Mouse (Mus musculus) 3134 (cell line): ENCODE measurements around the gene Scimp.
"Not testable (repeated sequence)": the region's sequence is repeated elsewhere in the genome, so short reads cannot be mapped to it uniquely, and the experiment has no call there.

Source experiments
- DNase-seq: peaks from one replicate; pipeline ENCODE4 v3.0.0-alpha.2; 2011; ENCODE audit warnings: low spot score; ENCODE audit not compliant: insufficient read length; ENCODE audit errors: extremely low read depth

Gene Scimp

GRCm38 (mm10) chr11:70776830-70777571, 35.4 kb downstream of the Scimp start:
- DNase-seq, result peak; percentile 56

- no peak for DNase-seq
These were observed 41.6 kb downstream of the Scimp start for GRCm38 (mm10) chr11:70770804-70771203.

- DNase-seq, result peak; percentile 38
These were observed 46.5 kb downstream of the Scimp start for GRCm38 (mm10) chr11:70765776-70766445.

GRCm38 (mm10) chr11:70763936-70764808, 48.2 kb downstream of the Scimp start, which contains the start of gene Zfp3:
Gene Zfp3, plus strand, starts transcription at chr11:70764209.
- peak; percentile 77 for DNase-seq

GRCm38 (mm10) chr11:70763582-70763935, 48.8 kb downstream of the Scimp start:
- DNase-seq, result no peak

GRCm38 (mm10) chr11:70762641-70763040, 49.7 kb downstream of the Scimp start:
- DNase-seq, result no peak

- DNase-seq, result not testable (repeated sequence)
These were observed 51.9 kb downstream of the Scimp start for GRCm38 (mm10) chr11:70760446-70760845.

GRCm38 (mm10) chr11:70755645-70756044, 56.7 kb downstream of the Scimp start:
- no peak for DNase-seq

GRCm38 (mm10) chr11:70754958-70755357, 57.4 kb downstream of the Scimp start:
- DNase-seq, result no peak

GRCm38 (mm10) chr11:70754476-70754875, 57.9 kb downstream of the Scimp start:
- no peak for DNase-seq

GRCm38 (mm10) chr11:70753146-70753545, 59.2 kb downstream of the Scimp start:
- DNase-seq, result no peak

- DNase-seq, result no peak
These were observed 59.9 kb downstream of the Scimp start for GRCm38 (mm10) chr11:70752337-70753017.

- no peak for DNase-seq
These were observed 64.4 kb downstream of the Scimp start for GRCm38 (mm10) chr11:70747876-70748545.

GRCm38 (mm10) chr11:70745636-70746035, 66.8 kb downstream of the Scimp start:
- no peak for DNase-seq

- DNase-seq, result no peak
These were observed 69.6 kb downstream of the Scimp start for GRCm38 (mm10) chr11:70742581-70743459.

- DNase-seq, result no peak
These were observed 70.3 kb downstream of the Scimp start for GRCm38 (mm10) chr11:70742117-70742516.

GRCm38 (mm10) chr11:70741603-70742002, 70.8 kb downstream of the Scimp start:
- no peak for DNase-seq
